Mouse (Mus musculus) layer of hippocampus, postnatal 25 days (tissue): ENCODE results near the gene Rplp2. TPM values are rescaled to one million over a fixed set of nuclear protein-coding genes. Genes with fewer than 3 reads are reported as not detected.

ENCODE experiments used
- DNase-seq, 2 experiments: peaks; one replicate each; pipeline ENCODE4 v3.0.0; 2022; ENCODE audit warnings: mixed read lengths in 2 of 2, low spot score in 1 of 2; ENCODE audit errors: extremely low spot score in 1 of 2
- total RNA-seq, 2 experiments: library from RNA; stranded (reverse); gene quantifications; 2 replicates each; pipeline ENCODE4 v1.2.3; 2021

Gene Rplp2
- total RNA-seq, 2 experiments from 2014 or later = 526 to 589 TPM

DNA sequence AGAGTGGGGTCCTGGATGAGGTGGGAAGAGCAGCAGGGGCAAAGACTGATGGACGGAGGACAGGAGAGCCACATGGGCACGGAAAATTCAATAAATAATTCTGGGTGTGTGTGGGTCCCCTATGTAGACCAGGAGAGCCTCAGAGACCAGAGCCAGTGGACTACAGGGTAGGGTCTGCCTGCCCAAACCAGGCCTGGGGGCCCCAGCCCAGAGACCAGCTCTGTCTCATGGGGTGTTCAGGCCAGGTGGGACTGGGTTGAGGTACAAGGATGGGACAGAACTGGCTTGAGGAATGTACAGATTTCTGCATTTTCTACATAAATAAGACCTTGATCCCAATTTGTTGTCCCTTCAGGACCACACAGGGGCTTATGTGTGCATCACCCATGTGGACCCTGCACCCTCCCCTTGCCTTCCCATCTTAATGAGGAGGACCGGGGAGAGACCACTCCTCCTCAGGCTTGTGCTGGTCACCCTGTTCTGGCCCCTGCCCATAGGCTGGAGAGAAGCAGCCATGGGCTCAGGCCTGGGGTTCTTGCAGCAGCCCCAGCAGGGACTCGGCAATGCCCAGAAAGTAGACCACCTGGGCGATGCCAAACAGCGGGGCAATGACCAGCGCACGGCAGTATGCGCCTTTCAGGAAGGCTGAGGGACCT is 16.5 kb upstream of the Rplp2 start:
- DNase-seq = no peak

GRCm38 (mm10) chr7:141431434-141432185 is 15.6 kb upstream of the Rplp2 start:
- DNase-seq = peak in 1 of 2 experiments; percentile 2

GRCm38 (mm10) chr7:141432186-141432611 is 15.0 kb upstream of the Rplp2 start:
- peak in 1 of 2 experiments; percentile 4 for DNase-seq

- DNase-seq = peak in 1 of 2 experiments; percentile 20
Observed at GRCm38 (mm10) chr7:141432741-141433516, 14.2 kb upstream of the Rplp2 start.

GRCm38 (mm10) chr7:141433517-141434400 is 13.4 kb upstream of the Rplp2 start:
- DNase-seq = peak in 1 of 2 experiments; percentile 20

GRCm38 (mm10) chr7:141434464-141434863 is 12.7 kb upstream of the Rplp2 start:
- peak in 1 of 2 experiments; percentile 44 for DNase-seq

- DNase-seq = peak in 1 of 2 experiments; percentile 56
Observed at GRCm38 (mm10) chr7:141435129-141435855, 11.9 kb upstream of the Rplp2 start.

- DNase-seq = peak in 1 of 2 experiments; percentile 2
Observed at GRCm38 (mm10) chr7:141435856-141436522, 11.2 kb upstream of the Rplp2 start.

GRCm38 (mm10) chr7:141436523-141436892 is 10.7 kb upstream of the Rplp2 start:
- no peak for DNase-seq

GRCm38 (mm10) chr7:141437178-141438120 is 9.7 kb upstream of the Rplp2 start, which contains the start of gene Slc25a22:
Gene Slc25a22, minus strand, starts transcription at chr7:141437892.
- peak; percentile 72 to 87 for DNase-seq

DNA sequence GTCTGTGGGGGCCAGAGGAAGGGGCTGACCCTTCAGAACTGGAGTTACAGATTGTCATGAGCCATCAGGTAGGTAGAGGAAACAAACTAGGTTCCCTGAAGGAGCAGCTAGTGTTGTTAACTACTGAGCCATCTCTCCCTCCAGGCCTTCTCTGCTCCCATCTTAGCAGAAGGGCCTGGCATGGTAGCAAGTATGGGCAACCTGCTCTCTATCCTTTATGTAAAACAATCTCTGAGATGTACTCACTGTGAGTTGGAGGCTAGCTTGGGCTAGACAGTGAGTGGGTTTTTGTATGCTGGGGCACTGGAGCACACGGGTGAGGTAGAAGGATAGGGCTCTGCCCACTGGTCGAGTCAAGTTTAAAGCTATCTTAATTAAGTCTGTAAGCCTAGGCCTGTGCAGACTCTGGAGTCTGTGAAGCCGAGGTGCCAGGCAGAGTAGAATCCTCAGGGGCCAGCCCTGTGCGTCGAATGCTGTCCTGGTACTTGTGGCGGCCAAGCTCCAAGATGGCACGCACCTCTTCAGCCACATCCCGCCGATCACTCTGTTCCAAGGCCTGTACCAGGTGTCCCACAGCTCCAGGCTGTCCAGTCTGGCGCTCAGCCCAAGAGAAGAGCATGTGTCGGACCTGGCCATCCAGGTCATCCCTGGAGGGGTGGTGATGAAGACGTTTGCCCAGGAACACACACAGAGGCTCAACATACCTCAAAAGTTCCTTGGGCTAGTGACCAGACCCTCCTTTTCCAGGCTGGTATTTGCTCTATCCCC is 8.8 kb upstream of the Rplp2 start:
- DNase-seq = peak in 1 of 2 experiments; percentile 2

GRCm38 (mm10) chr7:141439140-141439679 is 8.0 kb upstream of the Rplp2 start:
- no peak for DNase-seq

GRCm38 (mm10) chr7:141439811-141440210 is 7.4 kb upstream of the Rplp2 start:
- peak in 1 of 2 experiments; percentile 2 for DNase-seq

DNA sequence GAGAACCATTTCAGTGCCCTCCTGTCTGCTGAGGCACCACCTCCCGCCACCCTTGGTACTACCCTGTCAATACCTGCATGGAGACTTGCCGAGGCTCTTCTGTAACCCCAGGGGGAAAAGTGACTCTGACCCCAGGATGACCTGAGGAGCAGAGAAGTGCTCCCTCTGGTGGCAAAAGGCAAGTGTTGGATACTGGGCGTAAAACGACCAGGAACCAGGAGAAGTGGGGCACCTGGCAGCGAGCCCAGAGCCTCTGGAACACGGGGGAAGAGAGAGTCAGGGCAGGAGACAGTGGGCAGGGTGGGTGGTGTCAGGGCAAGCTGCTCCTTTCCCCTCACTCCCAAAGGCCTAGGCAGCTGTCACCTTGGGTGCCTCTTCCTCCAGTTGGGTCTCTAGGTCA is 6.6 kb upstream of the Rplp2 start:
- peak in 1 of 2 experiments; percentile 64 for DNase-seq

DNA sequence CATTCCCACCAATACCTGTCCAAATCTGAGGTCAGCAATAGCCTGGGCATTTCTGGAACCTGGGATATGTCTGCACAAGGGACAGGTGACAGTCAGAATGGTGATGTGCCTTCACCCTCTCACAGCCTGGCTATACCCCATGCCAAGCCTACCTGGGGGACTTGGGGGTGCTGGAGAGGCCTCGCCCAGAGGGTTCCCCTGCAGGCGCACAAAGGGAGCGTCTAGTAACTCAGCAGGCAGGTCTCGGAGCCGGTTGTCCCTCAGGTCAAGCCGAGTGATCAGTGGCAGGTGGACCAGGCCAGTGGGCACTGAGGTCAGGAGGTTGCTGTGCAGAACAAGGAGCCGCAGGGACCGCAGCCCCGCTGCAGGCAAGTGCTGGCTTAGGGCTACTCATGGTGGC is 5.7 kb upstream of the Rplp2 start:
- peak in 1 of 2 experiments; percentile 2 for DNase-seq

- DNase-seq = peak in 1 of 2 experiments; percentile 1
Observed at GRCm38 (mm10) chr7:141442199-141442598, 5.0 kb upstream of the Rplp2 start.
